Mouse (Mus musculus) neural tube, embryonic 11.5 days (tissue): ENCODE data around the gene Rlf. TPM values are rescaled to one million over a fixed set of nuclear protein-coding genes. Genes with fewer than 3 reads are reported as not detected.

Source experiments
- ATAC-seq: fragments of 200-750 bp; cut with Nextera tagmentation; 2 replicates; pipeline ENCODE4 v1.8.0; 2017; ENCODE audit warnings: moderate number of reproducible peaks, mild to moderate bottlenecking, moderate TSS enrichment, moderate library complexity; ENCODE audit not compliant: insufficient read depth, low FRiP score, low TSS enrichment
- DNase-seq: peaks from one replicate; pipeline ENCODE4 v3.0.0-alpha.2; 2015; ENCODE audit warnings: low spot score
- H3K27ac ChIP-seq: fragments of 300-500 bp; sonication (generic); 2 replicates; pipeline ENCODE4 v1.5.1; 2014; ENCODE audit warnings: low read depth, mild to moderate bottlenecking, low read length
- H3K27me3 ChIP-seq: fragments of 300-500 bp; sonication (generic); 2 replicates; pipeline ENCODE4 v1.6.1; 2014; ENCODE audit warnings: mild to moderate bottlenecking, low read length, mixed read lengths; ENCODE audit not compliant: control insufficient read depth, insufficient read depth
- H3K36me3 ChIP-seq: fragments of 300-500 bp; sonication (generic); 2 replicates; pipeline ENCODE4 v1.6.1; 2014; ENCODE audit warnings: mild to moderate bottlenecking, low read length, moderate library complexity, mixed read lengths; ENCODE audit not compliant: control insufficient read depth, insufficient read depth
- H3K4me1 ChIP-seq: fragments of 300-500 bp; sonication (generic); 2 replicates; pipeline ENCODE4 v1.6.1; 2014; ENCODE audit warnings: low read length, mixed read lengths; ENCODE audit not compliant: control insufficient read depth, insufficient read depth
- H3K4me2 ChIP-seq: fragments of 300-500 bp; sonication (generic); 2 replicates; pipeline ENCODE4 v1.6.1; 2014; ENCODE audit warnings: low read depth, mild to moderate bottlenecking, moderate library complexity
- H3K4me3 ChIP-seq: fragments of 300-500 bp; sonication (generic); 2 replicates; pipeline ENCODE4 v1.5.1; 2014; ENCODE audit warnings: low read depth, low read length
- H3K9ac ChIP-seq: fragments of 300-500 bp; sonication (generic); 2 replicates; pipeline ENCODE4 v1.6.1; 2014; ENCODE audit warnings: mild to moderate bottlenecking, low read length
- H3K9me3 ChIP-seq: fragments of 300-500 bp; sonication (generic); 2 replicates; pipeline ENCODE4 v1.6.1; 2016; ENCODE audit warnings: low read length; ENCODE audit not compliant: control insufficient read depth
- WGBS: fragments of 180-500 bp; shearing (Covaris S2); extraction: QIAGEN DNeasy Blood & Tissue Kit; methylation state at CpG from one replicate; pipeline ENCODE4 v1.1.7; 2014; 5-methylcytosine and 5-hydroxymethylcytosine counted together
- polyA plus RNA-seq: library from polyadenylated mRNA; unstranded; fragments of >200 nt; fragmentation: Nextera tagmentation; extraction: Ambion mirVana; gene quantifications from 2 replicates; pipeline ENCODE4 v1.2.1, GENCODE M21; 2014

Gene Rlf
- polyA plus RNA-seq: 24.4 and 26.0 TPM in 2 replicates

DNA sequence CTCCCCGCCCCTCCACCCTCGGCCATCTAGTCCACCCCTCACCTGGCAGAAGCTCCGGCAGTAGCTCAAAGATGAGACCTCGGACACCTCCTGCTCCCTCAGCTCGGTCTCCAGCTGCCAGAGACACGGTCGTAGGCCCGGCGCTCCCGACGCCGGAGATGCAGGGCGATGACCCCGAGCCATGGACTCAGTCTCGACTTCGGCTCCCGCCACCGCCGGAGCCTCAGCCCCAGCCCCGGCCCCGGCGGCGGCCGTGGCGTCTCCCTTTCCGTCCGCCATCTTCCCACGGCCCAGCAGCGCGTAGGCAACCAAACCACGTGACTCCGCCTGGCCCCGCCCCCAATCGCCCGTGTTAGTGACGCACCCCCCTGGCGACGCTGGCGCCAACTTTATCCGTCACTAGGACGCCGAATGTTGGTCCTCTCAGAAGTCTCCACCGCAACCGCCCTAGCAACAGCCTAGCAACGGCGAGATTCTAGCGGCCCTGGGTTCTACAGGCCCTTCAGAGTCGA lies at the start of gene Rlf:
Gene Rlf (minus strand): TSS at position 292 of the 512 bp plus-strand sequence.
- Histone ChIP-seq H3K4me1 (peaks cover 9% of the 10 kb centered on the region), H3K36me3 (no peaks in the 10 kb centered on the region), H3K4me2 (peak within 1 kb of the TSS; percentile 83), H3K9me3 (no peaks in the 10 kb centered on the region), H3K4me3 (peak within 1 kb of the TSS; percentile 82), H3K9ac (peak within 1 kb of the TSS; percentile 96), H3K27me3 (no peaks in the 10 kb centered on the region), H3K27ac (peak within 1 kb of the TSS; percentile 78)
- ATAC-seq (peak; percentile 98), DNase-seq (peak; percentile 99)
- 1% methylated on average over 42 of the region's 48 CpGs for WGBS

GRCm38 (mm10) chr4:121241612-121242000 lies 26.7 kb upstream of the Rlf start:
- Histone ChIP-seq H3K9ac (no peak overlapping the region), H3K27me3 (no peaks in the 10 kb centered on the region), H3K4me3 (no peak overlapping the region), H3K4me1 (no peaks in the 10 kb centered on the region), H3K4me2 (no peak overlapping the region), H3K9me3 (no peaks in the 10 kb centered on the region), H3K27ac (no peak overlapping the region), H3K36me3 (no peaks in the 10 kb centered on the region)
- no peak for ATAC-seq
- 83% methylated on average over 1 of the region's 1 CpGs for WGBS
- DNase-seq: no peak

GRCm38 (mm10) chr4:121240637-121241611 lies 26.0 kb upstream of the Rlf start:
- Histone ChIP-seq H3K4me3 (no peak overlapping the region), H3K9me3 (no peaks in the 10 kb centered on the region), H3K27me3 (no peaks in the 10 kb centered on the region), H3K4me1 (no peaks in the 10 kb centered on the region), H3K9ac (no peak overlapping the region), H3K36me3 (no peaks in the 10 kb centered on the region), H3K27ac (no peak overlapping the region), H3K4me2 (no peak overlapping the region)
- WGBS: 42% methylated on average over 14 of the region's 14 CpGs
- DNase-seq: peak; percentile 41
- ATAC-seq: 0 out of 2 replicates have a peak, but pooled peaks have one; percentile 53

GRCm38 (mm10) chr4:121239878-121240277 lies 25.0 kb upstream of the Rlf start:
- H3K4me1 ChIP-seq: no peaks in the 10 kb centered on the region
- no peak overlapping the region for H3K27ac ChIP-seq

DNA sequence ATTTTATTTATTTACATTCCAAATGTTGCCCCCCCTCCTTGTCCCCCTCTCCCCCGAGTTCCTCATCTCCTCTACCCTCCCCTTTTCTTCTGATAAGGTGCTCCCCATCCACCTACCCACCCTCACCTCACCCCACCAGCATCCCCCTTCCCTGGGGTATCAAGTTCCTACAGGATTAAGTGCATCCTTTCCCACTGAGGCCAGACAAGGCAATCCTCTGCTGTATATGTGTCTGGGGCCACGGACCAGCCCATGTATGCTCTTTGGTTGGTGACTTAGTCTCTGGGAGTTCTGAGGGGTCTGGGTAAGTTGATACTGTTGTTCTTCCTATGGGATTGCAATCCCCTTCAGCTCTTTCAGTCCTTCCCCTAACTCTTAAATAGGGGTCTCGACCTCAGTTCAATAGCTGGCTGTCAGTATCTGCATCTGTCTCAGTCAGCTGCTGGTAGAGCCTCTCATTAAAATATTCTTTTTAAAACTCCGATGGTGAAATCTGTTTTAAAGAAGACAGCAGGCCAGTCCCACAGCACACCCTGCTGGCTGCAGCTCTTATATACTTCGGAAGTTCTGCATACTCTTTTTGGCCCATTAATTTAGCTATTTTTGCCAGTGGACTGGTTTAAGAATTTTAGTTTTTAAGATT lies 17.0 kb upstream of the Rlf start:
- Histone ChIP-seq H3K4me3 (no peak overlapping the region), H3K27ac (no peak overlapping the region), H3K4me1 (no peaks in the 10 kb centered on the region), H3K9ac (peak overlapping the region; percentile 41; the same call in 1 of the 2 replicates), H3K36me3 (no peaks in the 10 kb centered on the region), H3K4me2 (peak overlapping the region; percentile 37), H3K27me3 (no peaks in the 10 kb centered on the region), H3K9me3 (no peaks in the 10 kb centered on the region)
- ATAC-seq (peak; percentile 61), DNase-seq (peak; percentile 70)
- 13% methylated on average over 5 of the region's 5 CpGs for WGBS

More at GRCm38 (mm10) chr4:121239878-121240277, 25.0 kb upstream of the Rlf start:
- Histone ChIP-seq H3K4me2 (no peak overlapping the region), H3K36me3 (no peaks in the 10 kb centered on the region), H3K27me3 (no peaks in the 10 kb centered on the region), H3K4me3 (no peak overlapping the region), H3K9ac (no peak overlapping the region), H3K9me3 (no peaks in the 10 kb centered on the region)
- ATAC-seq (no peak), DNase-seq (no peak)
- WGBS: 65% methylated on average over 4 of the region's 4 CpGs

GRCm38 (mm10) chr4:121230943-121231614 lies 16.2 kb upstream of the Rlf start:
- 4% methylated on average over 16 of the region's 16 CpGs for WGBS

GRCm38 (mm10) chr4:121227072-121227471 lies 12.2 kb upstream of the Rlf start:
- no peak overlapping the region for H3K27ac ChIP-seq
- H3K4me2 ChIP-seq: no peak overlapping the region
- DNase-seq (no peak), ATAC-seq (no peak)
- no peaks in the 10 kb centered on the region for H3K9me3 ChIP-seq
- H3K4me1 ChIP-seq: no peaks in the 10 kb centered on the region
- no peaks in the 10 kb centered on the region for H3K36me3 ChIP-seq
- no peaks in the 10 kb centered on the region for H3K27me3 ChIP-seq
- H3K9ac ChIP-seq: no peak overlapping the region
- no peak overlapping the region for H3K4me3 ChIP-seq
- WGBS: 70% methylated on average over 1 of the region's 1 CpGs

More at GRCm38 (mm10) chr4:121230943-121231614, 16.2 kb upstream of the Rlf start:
- DNase-seq: peak; percentile 50
- Histone ChIP-seq H3K36me3 (no peaks in the 10 kb centered on the region), H3K27ac (no peak overlapping the region), H3K9me3 (no peaks in the 10 kb centered on the region), H3K4me1 (no peaks in the 10 kb centered on the region), H3K4me3 (peak overlapping the region; percentile 21; the same call in 1 of the 2 replicates), H3K4me2 (peak overlapping the region; percentile 37), H3K9ac (peak overlapping the region; percentile 41), H3K27me3 (no peaks in the 10 kb centered on the region)
- 0 out of 2 replicates have a peak, but pooled peaks have one; percentile 43 for ATAC-seq

DNA sequence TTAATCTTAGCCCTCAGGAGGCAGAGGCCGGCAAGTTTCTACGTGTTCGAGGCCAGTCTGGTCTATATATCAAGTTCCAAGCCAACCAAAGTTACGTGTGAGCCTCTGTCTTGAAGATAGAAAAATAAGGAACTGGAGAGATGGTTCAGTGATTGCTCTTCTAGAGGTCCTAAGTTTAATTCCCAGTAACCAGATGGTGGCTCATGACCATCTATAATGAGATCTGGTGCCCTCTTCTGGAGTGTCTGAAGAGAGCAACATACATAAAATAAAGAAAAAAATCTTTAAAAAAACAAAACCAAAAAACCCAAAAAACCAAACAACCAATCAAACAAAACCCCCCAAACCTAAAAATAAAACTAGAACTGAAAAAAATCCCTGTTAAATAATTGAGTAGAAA lies 10.3 kb upstream of the Rlf start:
- Histone ChIP-seq H3K4me2 (no peak overlapping the region), H3K4me3 (no peak overlapping the region), H3K27ac (no peak overlapping the region), H3K9me3 (no peaks in the 10 kb centered on the region), H3K36me3 (no peaks in the 10 kb centered on the region), H3K27me3 (no peaks in the 10 kb centered on the region), H3K4me1 (no peaks in the 10 kb centered on the region), H3K9ac (no peak overlapping the region)
- 86% methylated on average over 4 of the region's 4 CpGs for WGBS
- DNase-seq (no peak), ATAC-seq (no peak)
